Mouse (Mus musculus): ENCODE measurements at regions not wholly inside any gene's neighbourhood (a gene's known extent, or its start where the extent isn't known, plus 50 kb on each side); places are given as distances from the start of the nearest gene placed in this dataset.

GRCm38 (mm10) chr2:30525295-30525694 lies 51.3 kb upstream of the Ier5l start:
- ATAC-seq (replicated peaks in 1 of 2; ENCODE audit: insufficient read depth in 1 of 2, low FRiP score in 2 of 2, low TSS enrichment in 1 of 2, low read depth in 1 of 2, poor library complexity in 2 of 2, severe bottlenecking in 2 of 2), result no peak

- no peak for ATAC-seq (replicated peaks in 1 of 2; ENCODE audit: insufficient read depth in 1 of 2, low FRiP score in 2 of 2, low TSS enrichment in 1 of 2, low read depth in 1 of 2, poor library complexity in 2 of 2, severe bottlenecking in 2 of 2)
Measured at GRCm38 (mm10) chr2:30525831-30526230, 51.8 kb upstream of the Ier5l start.

DNA sequence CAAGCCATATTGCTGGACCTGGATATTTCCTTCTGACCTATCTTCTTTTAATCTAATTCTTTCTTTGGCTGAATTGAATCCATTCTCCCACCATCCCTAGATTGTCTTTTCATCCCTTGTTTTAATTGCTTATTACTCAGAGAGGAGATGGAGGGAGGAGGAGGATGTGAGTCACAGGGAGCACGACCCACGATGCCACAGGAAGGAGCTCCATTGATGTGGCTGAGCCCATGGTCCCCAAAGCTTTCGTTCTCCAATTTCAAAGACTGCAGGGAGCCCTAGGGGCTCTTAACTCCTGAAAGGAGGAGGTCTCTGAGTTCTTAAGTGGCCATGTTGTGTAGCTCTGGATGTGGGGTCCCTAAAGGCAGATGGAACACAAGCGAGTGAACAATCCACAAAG lies 53.5 kb upstream of the Ier5l start:
- ATAC-seq (replicated peaks in 1 of 2; ENCODE audit: insufficient read depth in 1 of 2, low FRiP score in 2 of 2, low TSS enrichment in 1 of 2, low read depth in 1 of 2, poor library complexity in 2 of 2, severe bottlenecking in 2 of 2), result no peak

GRCm38 (mm10) chr2:30532948-30533347 lies 58.9 kb upstream of the Ier5l start:
- ATAC-seq (replicated peaks in 1 of 2; ENCODE audit: insufficient read depth in 1 of 2, low FRiP score in 2 of 2, low TSS enrichment in 1 of 2, low read depth in 1 of 2, poor library complexity in 2 of 2, severe bottlenecking in 2 of 2), result no peak

GRCm38 (mm10) chr2:30533367-30533766 lies 59.3 kb upstream of the Ier5l start:
- no peak for ATAC-seq (replicated peaks in 1 of 2; ENCODE audit: insufficient read depth in 1 of 2, low FRiP score in 2 of 2, low TSS enrichment in 1 of 2, low read depth in 1 of 2, poor library complexity in 2 of 2, severe bottlenecking in 2 of 2)

DNA sequence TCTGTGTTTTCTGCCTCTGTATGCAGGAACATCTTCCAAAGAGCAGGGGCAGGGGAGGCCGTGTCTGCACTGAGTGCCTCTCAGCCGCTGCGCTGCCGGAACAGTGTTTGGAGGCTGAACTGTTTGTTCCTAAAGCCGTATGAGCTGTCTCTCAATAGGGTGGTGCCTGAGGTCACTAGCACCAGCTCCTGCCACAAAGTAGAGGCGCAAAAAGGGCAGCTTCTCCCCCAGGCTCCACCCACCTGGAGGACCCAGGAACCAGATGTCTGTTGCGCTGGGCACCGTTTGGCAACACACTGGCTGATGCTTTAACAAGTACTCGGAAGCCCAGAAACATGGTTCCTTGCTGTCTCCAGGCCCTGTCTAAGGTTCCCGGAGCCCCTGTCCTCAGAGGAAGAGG lies 60.4 kb upstream of the Cstad start:
- ATAC-seq (replicated peaks in 1 of 2; ENCODE audit: insufficient read depth in 1 of 2, low FRiP score in 2 of 2, low TSS enrichment in 1 of 2, low read depth in 1 of 2, poor library complexity in 2 of 2, severe bottlenecking in 2 of 2), result peak; percentile 29 to 48; a peak in 1 of 4 replicates

DNA sequence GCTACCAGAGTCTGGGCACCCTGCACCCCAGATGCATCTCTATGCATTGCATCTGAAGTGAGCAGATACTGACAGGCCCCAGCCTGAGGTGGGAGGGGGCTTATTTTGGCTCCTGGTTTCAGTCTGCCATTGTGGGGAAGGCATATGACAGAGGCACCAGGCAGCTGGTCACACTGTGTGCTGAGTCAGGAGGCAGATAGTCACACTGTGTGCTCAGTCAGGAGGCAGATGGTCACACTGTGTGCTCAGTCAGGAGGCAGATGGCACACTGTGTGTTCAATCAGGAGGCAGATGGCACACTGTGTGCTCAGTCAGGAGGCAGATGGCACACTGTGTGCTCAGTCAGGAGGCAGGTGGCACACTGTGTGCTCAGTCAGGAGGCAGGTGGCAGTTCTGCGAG lies 55.5 kb upstream of the Cstad start:
- no peak for ATAC-seq (replicated peaks in 1 of 2; ENCODE audit: insufficient read depth in 1 of 2, low FRiP score in 2 of 2, low TSS enrichment in 1 of 2, low read depth in 1 of 2, poor library complexity in 2 of 2, severe bottlenecking in 2 of 2)

- ATAC-seq (replicated peaks in 1 of 2; ENCODE audit: insufficient read depth in 1 of 2, low FRiP score in 2 of 2, low TSS enrichment in 1 of 2, low read depth in 1 of 2, poor library complexity in 2 of 2, severe bottlenecking in 2 of 2), result no peak
Measured at GRCm38 (mm10) chr2:30541541-30541940, 53.3 kb upstream of the Cstad start.

DNA sequence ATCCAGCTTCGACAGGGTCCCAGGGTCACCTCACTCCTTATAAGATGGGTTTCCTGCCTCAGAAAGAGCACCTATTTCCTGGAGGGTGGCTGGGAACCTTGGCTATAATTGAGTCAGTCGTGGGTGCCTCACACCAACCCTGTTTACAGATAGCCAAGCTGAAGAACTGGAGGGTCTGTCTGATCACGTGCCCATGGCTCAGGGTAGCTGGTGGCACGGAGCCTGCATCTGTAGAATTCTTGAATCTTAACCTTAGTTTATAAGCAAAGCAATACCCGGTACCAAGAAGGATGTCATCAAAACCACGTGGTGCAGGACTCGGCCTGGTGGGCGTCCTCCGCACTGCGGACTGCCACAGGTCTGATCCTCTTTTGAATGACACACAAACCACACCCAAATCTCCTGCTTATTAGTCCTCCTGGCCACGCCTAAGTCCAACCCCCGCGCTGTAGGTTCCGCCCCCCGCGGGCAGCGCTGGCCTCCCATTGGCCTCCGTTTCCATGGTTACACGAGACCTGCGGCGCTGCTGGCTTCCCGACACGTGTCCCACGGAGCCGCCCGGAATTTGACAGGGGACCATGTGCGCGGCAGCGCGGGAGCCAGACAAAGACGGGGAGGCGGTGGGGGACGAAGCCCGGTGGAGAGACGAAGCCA lies 49.9 kb upstream of the Cstad start:
- ATAC-seq (replicated peaks in 1 of 2; ENCODE audit: insufficient read depth in 1 of 2, low FRiP score in 2 of 2, low TSS enrichment in 1 of 2, low read depth in 1 of 2, poor library complexity in 2 of 2, severe bottlenecking in 2 of 2), result peak; percentile 84 to 85
